Mouse (Mus musculus): ENCODE measurements around the gene Exoc7.

GRCm38 (mm10) chr11:116309601-116310000 lies 2.6 kb upstream of the Exoc7 start:
- TF ChIP-seq CTCF (IDR thresholded peaks at IDR 0.05; ENCODE audit: extremely low read depth, insufficient read length, insufficient replicate concordance, low read depth, low read length) (no peak), POLR2A (IDR thresholded peaks at IDR 0.05; ENCODE audit: low read depth, low read length) (no peak)
